Mouse (Mus musculus): ENCODE results near the gene Nphp4. TPM values are rescaled to one million over a fixed set of nuclear protein-coding genes. Genes with fewer than 3 reads are reported as not detected.
A peak's percentile ranks its signal among the peaks of the same experiment; 100 is the strongest.

Gene Nphp4
- polyA plus RNA-seq, 1 experiment from 2014 or later: 1.7 TPM

DNA sequence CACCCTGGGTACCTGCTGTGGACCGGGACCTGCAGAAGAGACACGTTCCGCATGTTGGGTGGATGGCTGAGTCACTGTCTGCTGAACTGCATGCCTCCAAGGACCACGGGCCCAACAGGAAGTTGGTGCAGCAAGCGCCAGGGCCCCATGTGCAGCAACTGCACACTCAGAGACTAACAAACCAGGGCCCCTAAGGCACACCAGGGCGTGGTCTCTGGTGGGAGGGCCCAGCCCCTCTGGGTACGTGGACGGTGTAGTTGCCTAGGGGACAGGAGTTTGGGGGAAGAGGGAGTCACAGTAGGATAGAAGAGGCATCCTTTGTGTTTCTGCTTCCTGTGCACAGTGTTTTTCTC is 27.9 kb upstream of the Nphp4 start:
- Histone ChIP-seq H3K4me3 (ENCODE audit: low read length) (no peak overlapping the region), H3K27me3 (replicated peaks; ENCODE audit: control insufficient read depth, insufficient read depth, low read length) (no peaks in the 10 kb centered on the region), H3K4me2 (ENCODE audit: low read depth, low read length) (no peak overlapping the region), H3K9ac (ENCODE audit: low read depth, low read length) (no peak overlapping the region), H3K27ac (ENCODE audit: low read length) (no peak overlapping the region), H3K4me1 (ENCODE audit: control insufficient read depth, insufficient read depth, low read length) (no peaks in the 10 kb centered on the region), H3K9me3 (ENCODE audit: control insufficient read depth, low read length) (no peaks in the 10 kb centered on the region), H3K36me3 (ENCODE audit: control insufficient read depth, insufficient read depth, low read length) (no peaks in the 10 kb centered on the region)
- ATAC-seq: no peak
- WGBS: 59% methylated on average over 8 of the region's 8 CpGs

DNA sequence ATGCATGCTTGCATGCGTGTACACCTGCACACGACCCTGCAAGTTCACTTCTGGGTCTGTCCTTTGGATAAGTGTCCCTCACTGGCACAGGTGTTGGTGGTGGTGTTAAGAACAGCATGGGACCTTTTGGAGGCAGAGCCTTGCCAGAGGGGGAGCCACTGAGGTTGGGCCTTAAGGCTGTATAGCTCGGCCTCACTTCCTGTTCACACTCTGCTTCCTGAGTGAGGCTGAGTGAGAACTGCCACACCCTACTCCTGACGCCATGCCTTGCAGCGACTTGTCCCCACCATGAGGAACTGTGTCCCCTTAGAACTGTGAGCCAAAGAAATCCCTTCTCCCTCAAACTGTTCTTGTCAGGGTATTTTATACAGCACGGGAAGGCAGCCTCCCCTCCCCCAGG is 25.1 kb upstream of the Nphp4 start:
- Histone ChIP-seq H3K4me3 (ENCODE audit: low read length) (no peak overlapping the region), H3K27me3 (replicated peaks; ENCODE audit: control insufficient read depth, insufficient read depth, low read length) (no peaks in the 10 kb centered on the region), H3K9me3 (ENCODE audit: control insufficient read depth, low read length) (no peaks in the 10 kb centered on the region), H3K9ac (ENCODE audit: low read depth, low read length) (no peak overlapping the region), H3K4me1 (ENCODE audit: control insufficient read depth, insufficient read depth, low read length) (no peaks in the 10 kb centered on the region), H3K4me2 (ENCODE audit: low read depth, low read length) (no peak overlapping the region), H3K36me3 (ENCODE audit: control insufficient read depth, insufficient read depth, low read length) (no peaks in the 10 kb centered on the region), H3K27ac (ENCODE audit: low read length) (no peak overlapping the region)
- WGBS: 80% methylated on average over 6 of the region's 6 CpGs
- ATAC-seq: no peak

DNA sequence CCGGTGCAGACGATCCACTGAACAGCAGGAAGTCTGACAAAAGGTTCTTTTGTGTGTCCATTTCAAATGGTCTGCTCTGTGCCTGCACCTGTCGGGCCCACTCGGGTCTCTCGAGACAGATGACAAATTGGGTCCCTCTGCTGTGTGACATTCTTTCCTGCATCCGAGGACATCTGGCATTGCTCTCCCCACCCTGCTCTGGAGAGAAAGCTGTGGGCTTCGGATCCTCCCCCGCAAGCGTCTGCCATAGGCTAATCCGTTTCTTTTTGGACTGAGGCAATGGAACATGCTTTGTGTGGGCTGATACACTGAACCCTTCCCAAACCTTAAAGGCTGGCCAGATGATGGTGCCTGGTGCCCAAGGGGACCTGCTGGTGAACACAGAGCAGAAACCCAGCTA is 23.4 kb upstream of the Nphp4 start:
- no peaks in the 10 kb centered on the region for H3K27me3 ChIP-seq (replicated peaks; ENCODE audit: control insufficient read depth, insufficient read depth, low read length)
- ATAC-seq: no peak
- no peak overlapping the region for H3K9ac ChIP-seq (ENCODE audit: low read depth, low read length)
- H3K36me3 ChIP-seq (ENCODE audit: control insufficient read depth, insufficient read depth, low read length): no peaks in the 10 kb centered on the region
- H3K27ac ChIP-seq (ENCODE audit: low read length): no peak overlapping the region
- H3K9me3 ChIP-seq (ENCODE audit: control insufficient read depth, low read length): no peaks in the 10 kb centered on the region
- H3K4me1 ChIP-seq (ENCODE audit: control insufficient read depth, insufficient read depth, low read length): no peaks in the 10 kb centered on the region
- no peak overlapping the region for H3K4me3 ChIP-seq (ENCODE audit: low read length)
- H3K4me2 ChIP-seq (ENCODE audit: low read depth, low read length): no peak overlapping the region
- 56% methylated on average over 10 of the region's 10 CpGs for WGBS

DNA sequence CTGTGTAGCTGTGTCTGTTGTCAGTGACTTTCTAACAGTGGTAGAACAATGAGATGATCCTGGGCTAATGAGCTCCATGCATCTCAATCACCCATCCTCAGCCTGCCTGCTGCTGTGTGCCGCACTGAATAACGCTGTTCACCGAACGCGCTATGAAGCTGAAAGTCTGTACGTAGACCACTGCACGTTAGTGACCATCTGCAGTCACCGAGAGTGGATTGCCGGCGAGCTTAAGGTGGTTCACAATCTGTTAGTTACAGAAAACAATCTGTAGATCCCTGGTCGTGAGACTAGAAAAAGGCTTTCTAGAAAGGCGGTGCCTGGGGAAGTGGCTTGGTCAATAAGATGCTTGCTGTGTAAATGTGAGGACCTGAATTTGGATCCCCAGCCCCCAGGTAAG is 22.4 kb upstream of the Nphp4 start:
- no peak overlapping the region for H3K4me2 ChIP-seq (ENCODE audit: low read depth, low read length)
- WGBS: 88% methylated on average over 12 of the region's 12 CpGs
- no peaks in the 10 kb centered on the region for H3K4me1 ChIP-seq (ENCODE audit: control insufficient read depth, insufficient read depth, low read length)
- H3K4me3 ChIP-seq (ENCODE audit: low read length): no peak overlapping the region
- H3K36me3 ChIP-seq (ENCODE audit: control insufficient read depth, insufficient read depth, low read length): no peaks in the 10 kb centered on the region
- no peaks in the 10 kb centered on the region for H3K27me3 ChIP-seq (replicated peaks; ENCODE audit: control insufficient read depth, insufficient read depth, low read length)
- H3K9ac ChIP-seq (ENCODE audit: low read depth, low read length): no peak overlapping the region
- ATAC-seq: no peak
- H3K27ac ChIP-seq (ENCODE audit: low read length): no peak overlapping the region
- no peaks in the 10 kb centered on the region for H3K9me3 ChIP-seq (ENCODE audit: control insufficient read depth, low read length)

DNA sequence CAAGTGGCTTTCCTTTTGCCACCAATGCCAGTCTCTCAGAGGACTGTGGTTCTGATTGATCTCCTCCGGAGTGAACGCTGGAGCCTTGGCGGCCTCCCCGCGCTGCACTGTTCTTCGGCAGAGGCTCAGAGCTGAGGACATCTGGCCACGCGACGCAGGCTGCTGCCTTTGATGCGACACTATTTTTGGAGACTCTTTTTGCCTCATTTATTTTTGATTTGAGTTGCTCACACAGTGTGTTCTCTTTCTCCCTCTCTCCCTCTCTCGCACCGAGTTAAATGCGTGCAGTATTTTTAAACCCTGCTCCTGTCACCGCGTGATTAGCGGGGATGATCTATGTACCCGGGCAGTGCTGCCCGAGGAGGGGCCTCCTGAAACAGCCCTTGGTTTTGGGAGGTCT is 19.9 kb upstream of the Nphp4 start:
- WGBS: 71% methylated on average over 18 of the region's 18 CpGs
- no peak for ATAC-seq

DNA sequence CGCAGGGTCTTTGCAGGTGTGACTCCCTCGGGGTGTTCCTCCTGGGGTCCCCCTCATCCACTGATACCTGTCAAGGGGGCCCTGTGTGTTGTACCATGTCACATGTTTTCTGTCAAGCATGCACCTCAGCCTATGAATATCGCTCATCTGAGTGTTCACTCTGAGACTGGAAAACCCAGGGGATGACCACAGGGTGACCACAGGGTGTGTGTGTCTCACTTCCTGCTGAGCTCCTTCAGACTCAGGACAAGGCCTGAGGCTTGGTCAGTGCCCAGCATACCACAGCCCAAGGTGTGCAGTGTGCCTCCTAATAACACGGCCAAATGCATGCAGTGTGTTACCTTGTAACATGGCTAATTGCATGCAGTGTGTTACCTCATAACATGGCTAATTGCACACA is 18.8 kb upstream of the Nphp4 start:
- Histone ChIP-seq H3K4me2 (ENCODE audit: low read depth, low read length) (no peak overlapping the region), H3K27ac (ENCODE audit: low read length) (no peak overlapping the region), H3K9ac (ENCODE audit: low read depth, low read length) (no peak overlapping the region), H3K9me3 (ENCODE audit: control insufficient read depth, low read length) (no peaks in the 10 kb centered on the region), H3K4me3 (ENCODE audit: low read length) (no peak overlapping the region), H3K36me3 (ENCODE audit: control insufficient read depth, insufficient read depth, low read length) (no peaks in the 10 kb centered on the region), H3K4me1 (ENCODE audit: control insufficient read depth, insufficient read depth, low read length) (no peaks in the 10 kb centered on the region), H3K27me3 (replicated peaks; ENCODE audit: control insufficient read depth, insufficient read depth, low read length) (no peaks in the 10 kb centered on the region)
- no peak for ATAC-seq
- 90% methylated on average over 4 of the region's 4 CpGs for WGBS

More for the DNA sequence above, 19.9 kb upstream of the Nphp4 start:
- H3K27me3 ChIP-seq (replicated peaks; ENCODE audit: control insufficient read depth, insufficient read depth, low read length): no peaks in the 10 kb centered on the region
- no peaks in the 10 kb centered on the region for H3K4me1 ChIP-seq (ENCODE audit: control insufficient read depth, insufficient read depth, low read length)
- H3K27ac ChIP-seq (ENCODE audit: low read length): no peak overlapping the region
- H3K9ac ChIP-seq (ENCODE audit: low read depth, low read length): no peak overlapping the region
- H3K9me3 ChIP-seq (ENCODE audit: control insufficient read depth, low read length): no peaks in the 10 kb centered on the region
- H3K36me3 ChIP-seq (ENCODE audit: control insufficient read depth, insufficient read depth, low read length): no peaks in the 10 kb centered on the region
- H3K4me2 ChIP-seq (ENCODE audit: low read depth, low read length): no peak overlapping the region
- no peak overlapping the region for H3K4me3 ChIP-seq (ENCODE audit: low read length)

DNA sequence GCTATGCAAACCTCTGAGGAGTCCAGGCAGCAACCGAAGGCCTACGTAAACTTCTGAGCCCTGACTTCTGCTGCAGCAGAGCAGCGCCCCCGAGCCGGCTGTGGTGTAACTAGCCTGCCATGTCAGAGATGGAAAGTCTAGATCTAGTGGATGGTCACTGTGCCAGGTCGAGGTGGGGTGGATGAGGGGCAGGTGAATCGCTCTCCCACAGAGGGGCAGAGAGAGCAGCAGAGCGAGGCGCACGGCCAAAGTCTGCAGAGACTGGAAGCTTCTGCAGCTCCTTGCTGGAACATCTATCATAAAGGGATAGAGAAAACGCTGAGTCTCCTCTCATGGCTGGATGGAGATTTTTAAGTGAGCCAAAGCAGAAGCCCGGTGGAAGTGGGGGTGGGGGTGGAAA is 14.0 kb upstream of the Nphp4 start:
- 73% methylated on average over 12 of the region's 12 CpGs for WGBS
- no peak for ATAC-seq

DNA sequence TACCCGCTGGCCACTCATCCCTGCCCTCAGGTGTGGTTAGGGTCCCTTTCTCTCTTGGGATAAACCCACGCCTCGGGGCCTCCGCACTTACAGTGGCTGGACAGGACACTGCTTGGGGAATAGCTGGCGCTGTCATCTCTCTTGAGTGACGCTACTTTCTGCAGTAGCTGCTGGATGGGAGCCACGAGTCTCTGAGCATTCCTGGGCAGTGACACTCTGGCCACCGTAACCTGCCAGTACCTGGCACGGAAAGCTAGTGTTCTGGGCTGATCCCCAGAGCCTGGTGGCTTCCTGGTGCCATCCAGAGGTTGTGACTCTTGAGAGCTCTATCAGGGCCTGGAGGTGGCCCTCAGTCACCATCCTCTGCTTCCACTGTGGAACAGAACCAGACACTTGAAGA is 13.4 kb upstream of the Nphp4 start:
- WGBS: 85% methylated on average over 9 of the region's 9 CpGs
- H3K4me3 ChIP-seq (ENCODE audit: low read length): no peak overlapping the region
- ATAC-seq: no peak

More for the DNA sequence above, 14.0 kb upstream of the Nphp4 start:
- Histone ChIP-seq H3K36me3 (ENCODE audit: control insufficient read depth, insufficient read depth, low read length) (no peaks in the 10 kb centered on the region), H3K9me3 (ENCODE audit: control insufficient read depth, low read length) (no peaks in the 10 kb centered on the region), H3K27ac (ENCODE audit: low read length) (no peak overlapping the region), H3K27me3 (replicated peaks; ENCODE audit: control insufficient read depth, insufficient read depth, low read length) (no peaks in the 10 kb centered on the region), H3K4me3 (ENCODE audit: low read length) (no peak overlapping the region), H3K4me1 (ENCODE audit: control insufficient read depth, insufficient read depth, low read length) (no peaks in the 10 kb centered on the region), H3K9ac (ENCODE audit: low read depth, low read length) (no peak overlapping the region), H3K4me2 (ENCODE audit: low read depth, low read length) (no peak overlapping the region)

DNA sequence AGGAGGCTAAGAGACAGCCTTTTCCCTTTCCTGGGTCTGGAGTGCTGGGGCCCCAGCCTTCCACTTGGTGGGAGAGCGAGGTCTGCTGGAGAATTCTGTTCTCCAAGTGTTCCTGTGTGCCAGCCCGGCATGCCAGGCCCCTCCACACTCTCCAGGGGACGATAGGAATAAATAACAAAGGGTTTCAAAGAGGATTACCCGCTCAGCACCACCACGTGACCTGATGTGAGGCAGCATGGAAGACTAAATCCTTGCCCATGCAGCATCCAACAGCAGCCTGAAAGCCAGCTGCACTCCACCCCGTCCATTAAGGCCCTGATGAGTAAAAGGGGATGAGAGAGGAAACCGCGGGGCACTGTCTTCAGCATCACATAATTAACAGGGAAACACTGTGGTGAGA is 11.4 kb upstream of the Nphp4 start:
- Histone ChIP-seq H3K4me1 (ENCODE audit: control insufficient read depth, insufficient read depth, low read length) (no peaks in the 10 kb centered on the region), H3K9ac (ENCODE audit: low read depth, low read length) (no peak overlapping the region), H3K27ac (ENCODE audit: low read length) (no peak overlapping the region), H3K36me3 (ENCODE audit: control insufficient read depth, insufficient read depth, low read length) (no peaks in the 10 kb centered on the region), H3K4me2 (ENCODE audit: low read depth, low read length) (no peak overlapping the region), H3K4me3 (ENCODE audit: low read length) (no peak overlapping the region), H3K27me3 (replicated peaks; ENCODE audit: control insufficient read depth, insufficient read depth, low read length) (no peaks in the 10 kb centered on the region), H3K9me3 (ENCODE audit: control insufficient read depth, low read length) (no peaks in the 10 kb centered on the region)
- ATAC-seq: no peak
- 31% methylated on average over 8 of the region's 8 CpGs for WGBS

More for the DNA sequence above, 13.4 kb upstream of the Nphp4 start:
- Histone ChIP-seq H3K4me2 (ENCODE audit: low read depth, low read length) (no peak overlapping the region), H3K27ac (ENCODE audit: low read length) (no peak overlapping the region), H3K4me1 (ENCODE audit: control insufficient read depth, insufficient read depth, low read length) (no peaks in the 10 kb centered on the region), H3K9me3 (ENCODE audit: control insufficient read depth, low read length) (no peaks in the 10 kb centered on the region), H3K27me3 (replicated peaks; ENCODE audit: control insufficient read depth, insufficient read depth, low read length) (no peaks in the 10 kb centered on the region), H3K9ac (ENCODE audit: low read depth, low read length) (no peak overlapping the region), H3K36me3 (ENCODE audit: control insufficient read depth, insufficient read depth, low read length) (no peaks in the 10 kb centered on the region)

DNA sequence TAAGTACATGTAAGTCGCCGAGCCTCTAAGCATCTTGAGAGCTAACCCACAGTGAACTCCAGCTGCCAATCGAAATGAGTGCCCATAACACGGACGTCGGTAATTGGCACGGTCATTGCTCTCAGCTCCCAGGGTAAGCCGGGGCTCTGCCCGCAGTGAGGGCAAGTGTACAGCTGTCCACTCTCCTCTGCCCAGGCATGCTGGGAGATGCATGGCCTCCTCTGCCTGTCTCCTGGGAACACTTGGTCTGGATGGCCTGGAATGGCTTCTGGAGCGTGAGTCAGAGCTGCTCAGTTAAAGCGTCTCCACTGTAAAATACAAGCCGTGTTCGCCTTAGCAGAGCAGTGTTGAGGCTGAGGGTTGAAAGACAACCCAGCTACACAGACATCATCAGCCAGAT is 9.9 kb upstream of the Nphp4 start:
- WGBS: 84% methylated on average over 13 of the region's 13 CpGs
- H3K9me3 ChIP-seq (ENCODE audit: control insufficient read depth, low read length): no peaks in the 10 kb centered on the region
- no peaks in the 10 kb centered on the region for H3K36me3 ChIP-seq (ENCODE audit: control insufficient read depth, insufficient read depth, low read length)

More for the DNA sequence above, 9.9 kb upstream of the Nphp4 start:
- no peaks in the 10 kb centered on the region for H3K4me1 ChIP-seq (ENCODE audit: control insufficient read depth, insufficient read depth, low read length)
- H3K4me3 ChIP-seq (ENCODE audit: low read length): no peak overlapping the region
- ATAC-seq: no peak
- H3K27ac ChIP-seq (ENCODE audit: low read length): no peak overlapping the region
- 0 out of 2 replicates have a peak overlapping the region, but pooled peaks have one; percentile 7 for H3K9ac ChIP-seq (ENCODE audit: low read depth, low read length)
- H3K4me2 ChIP-seq (ENCODE audit: low read depth, low read length): no peak overlapping the region
- H3K27me3 ChIP-seq (replicated peaks; ENCODE audit: control insufficient read depth, insufficient read depth, low read length): no peaks in the 10 kb centered on the region
